Mouse (Mus musculus): ENCODE results near the gene Sept3. TPM values are rescaled to one million over a fixed set of nuclear protein-coding genes. Genes with fewer than 3 reads are reported as not detected.

The Sept3 gene
- polyA plus RNA-seq, 1 experiment, result 0.28 TPM

DNA sequence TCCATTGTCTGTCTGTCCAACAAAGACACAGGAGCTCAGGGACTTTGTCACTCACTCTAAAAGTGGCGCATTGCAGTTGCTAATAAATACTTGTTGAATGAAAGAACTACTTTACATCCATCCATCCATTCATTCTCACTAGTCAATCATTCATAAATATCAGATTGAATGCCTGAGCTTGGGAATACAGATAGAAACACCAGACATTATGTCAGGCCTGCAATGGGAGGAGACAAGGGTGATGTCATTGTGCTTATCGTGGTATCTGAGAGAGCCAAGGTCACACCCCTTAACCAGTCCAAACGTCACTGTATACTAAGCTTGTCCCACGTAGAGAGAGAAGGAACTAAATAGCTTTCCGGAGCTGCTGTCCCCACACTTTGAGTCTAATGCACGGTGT, 22.6 kb upstream of the Sept3 start, which contains the start of gene 1500009C09Rik:
TSS of gene 1500009C09Rik (plus strand) at position 301 of the 400 bp plus-strand sequence.
- Histone ChIP-seq H3K4me1 (ENCODE audit: control insufficient read depth, insufficient read depth, insufficient read length, low read length) (no peaks in the 10 kb centered on the region), H3K4me3 (ENCODE audit: insufficient read depth, low read depth, low read length) (no peak within 1 kb of the TSS), H3K27ac (replicated peaks; ENCODE audit: low read depth, low read length) (no peak within 1 kb of the TSS)

DNA sequence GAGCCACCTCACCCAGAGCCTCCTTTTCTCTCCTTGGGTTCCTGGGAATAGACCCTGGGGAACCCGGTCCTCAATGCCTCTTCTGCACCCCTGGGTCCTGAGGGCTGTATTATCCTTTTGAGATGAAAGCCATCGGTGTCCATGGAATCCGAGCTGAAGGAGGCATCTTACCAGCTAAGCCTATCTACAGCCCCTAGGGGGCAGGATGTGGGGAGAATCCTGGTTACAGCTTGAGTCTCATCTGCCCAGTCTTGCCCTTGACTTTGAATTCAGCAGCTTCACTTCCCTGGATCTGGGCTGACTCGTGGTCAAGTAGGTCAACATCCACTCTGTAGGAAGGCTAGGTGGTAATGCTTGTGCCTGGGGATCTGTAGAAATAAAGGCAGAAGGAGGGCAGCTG, 19.4 kb upstream of the Sept3 start:
- Histone ChIP-seq H3K4me1 (ENCODE audit: control insufficient read depth, insufficient read depth, insufficient read length, low read length) (no peaks in the 10 kb centered on the region), H3K4me3 (ENCODE audit: insufficient read depth, low read depth, low read length) (no peak overlapping the region), H3K27ac (replicated peaks; ENCODE audit: low read depth, low read length) (no peak overlapping the region)

DNA sequence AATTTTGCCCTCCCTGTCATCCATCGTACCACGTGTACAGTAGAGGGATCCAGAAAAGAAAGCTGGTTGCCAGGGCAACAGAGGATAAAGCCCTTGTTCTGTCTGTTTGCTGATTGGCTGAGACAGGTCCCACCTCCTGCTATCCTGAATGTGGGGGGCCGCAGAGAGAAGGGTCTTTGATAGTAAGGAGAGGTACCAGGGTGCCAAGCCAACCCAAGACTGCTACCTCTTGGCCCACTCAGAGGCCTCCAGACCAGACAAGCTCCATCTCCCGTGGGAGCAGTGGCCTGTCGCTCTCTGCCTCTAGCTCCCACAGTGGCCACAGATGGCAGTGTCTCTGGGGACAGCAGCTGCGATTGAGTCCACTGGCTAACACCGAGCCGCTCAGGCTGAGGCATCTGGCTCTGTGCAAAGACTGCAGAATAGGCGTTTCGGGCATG, 18.7 kb upstream of the Sept3 start:
- no peaks in the 10 kb centered on the region for H3K4me1 ChIP-seq (ENCODE audit: control insufficient read depth, insufficient read depth, insufficient read length, low read length)
- no peak overlapping the region for H3K4me3 ChIP-seq (ENCODE audit: insufficient read depth, low read depth, low read length)
- H3K27ac ChIP-seq (replicated peaks; ENCODE audit: low read depth, low read length), result no peak overlapping the region

- Histone ChIP-seq H3K4me1 (ENCODE audit: control insufficient read depth, insufficient read depth, insufficient read length, low read length) (0 out of 2 replicates have a peak, but pooled peaks cover 3% of the 10 kb centered on the region), H3K27ac (replicated peaks; ENCODE audit: low read depth, low read length) (no peak overlapping the region), H3K4me3 (ENCODE audit: insufficient read depth, low read depth, low read length) (no peak overlapping the region)
Measured at GRCm38 (mm10) chr15:82259510-82259909, 15.2 kb upstream of the Sept3 start.

GRCm38 (mm10) chr15:82266356-82266755, 8.3 kb upstream of the Sept3 start:
- Histone ChIP-seq H3K4me1 (ENCODE audit: control insufficient read depth, insufficient read depth, insufficient read length, low read length) (0 out of 2 replicates have a peak, but pooled peaks cover 3% of the 10 kb centered on the region), H3K27ac (replicated peaks; ENCODE audit: low read depth, low read length) (no peak overlapping the region), H3K4me3 (ENCODE audit: insufficient read depth, low read depth, low read length) (no peak overlapping the region)

- H3K27ac ChIP-seq (replicated peaks; ENCODE audit: low read depth, low read length), result no peak overlapping the region
Measured at GRCm38 (mm10) chr15:82268185-82268584, 6.5 kb upstream of the Sept3 start.

DNA sequence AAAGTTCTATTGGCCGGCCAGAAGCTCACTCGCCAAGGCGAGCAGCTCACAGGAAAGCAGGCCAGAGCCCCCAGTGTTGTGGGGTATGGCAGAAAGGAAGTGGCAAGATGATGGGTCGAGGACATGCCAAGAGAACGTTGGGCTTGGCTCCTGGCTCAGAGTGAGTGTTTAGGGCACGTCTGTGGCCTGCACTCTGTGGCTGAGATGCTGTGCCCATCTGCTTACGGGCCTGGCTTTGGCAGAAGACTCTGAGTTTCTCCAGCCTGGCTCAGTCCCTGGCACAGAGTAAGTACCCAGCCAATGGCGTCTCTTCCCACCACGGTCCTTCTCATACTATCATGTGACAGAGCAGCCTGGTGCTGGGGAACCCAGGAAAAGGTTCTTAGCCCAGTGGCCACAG, 5.9 kb upstream of the Sept3 start:
- no peak overlapping the region for H3K4me3 ChIP-seq (ENCODE audit: insufficient read depth, low read depth, low read length)
- H3K4me1 ChIP-seq (ENCODE audit: control insufficient read depth, insufficient read depth, insufficient read length, low read length), result 0 out of 2 replicates have a peak, but pooled peaks cover 3% of the 10 kb centered on the region
- no peak overlapping the region for H3K27ac ChIP-seq (replicated peaks; ENCODE audit: low read depth, low read length)

More at GRCm38 (mm10) chr15:82268185-82268584, 6.5 kb upstream of the Sept3 start:
- Histone ChIP-seq H3K4me3 (ENCODE audit: insufficient read depth, low read depth, low read length) (no peak overlapping the region), H3K4me1 (ENCODE audit: control insufficient read depth, insufficient read depth, insufficient read length, low read length) (0 out of 2 replicates have a peak, but pooled peaks cover 3% of the 10 kb centered on the region)

DNA sequence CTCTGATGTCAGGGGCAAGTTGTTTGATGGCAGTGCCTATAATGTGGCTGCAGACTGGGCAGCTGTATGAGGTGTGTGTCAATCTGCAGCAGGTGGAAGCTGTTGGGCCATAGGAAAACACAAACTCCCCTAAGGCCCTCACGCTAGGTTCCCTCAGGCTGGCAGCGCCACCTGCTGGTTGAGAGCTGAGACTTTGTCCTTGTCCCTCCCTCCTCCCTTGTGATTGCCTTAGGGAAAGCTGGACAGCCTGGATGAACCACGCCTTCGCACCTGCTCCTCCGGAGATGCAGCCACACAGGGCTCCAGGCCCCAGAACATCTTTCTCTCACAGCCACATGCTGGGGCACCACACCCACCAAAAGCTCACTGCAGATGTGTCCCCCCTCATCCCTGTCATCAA, 3.5 kb upstream of the Sept3 start:
- H3K4me3 ChIP-seq (ENCODE audit: insufficient read depth, low read depth, low read length), result no peak overlapping the region
- no peaks in the 10 kb centered on the region for H3K4me1 ChIP-seq (ENCODE audit: control insufficient read depth, insufficient read depth, insufficient read length, low read length)
- H3K27ac ChIP-seq (replicated peaks; ENCODE audit: low read depth, low read length), result no peak overlapping the region

GRCm38 (mm10) chr15:82272295-82272694, 2.4 kb upstream of the Sept3 start:
- no peaks in the 10 kb centered on the region for H3K4me1 ChIP-seq (ENCODE audit: control insufficient read depth, insufficient read depth, insufficient read length, low read length)
- H3K4me3 ChIP-seq (ENCODE audit: insufficient read depth, low read depth, low read length), result no peak overlapping the region
- no peak overlapping the region for H3K27ac ChIP-seq (replicated peaks; ENCODE audit: low read depth, low read length)

GRCm38 (mm10) chr15:82274927-82275901, 521 bp downstream of the Sept3 start:
- H3K27ac ChIP-seq (replicated peaks; ENCODE audit: low read depth, low read length), result no peak overlapping the region
- no peaks in the 10 kb centered on the region for H3K4me1 ChIP-seq (ENCODE audit: control insufficient read depth, insufficient read depth, insufficient read length, low read length)
- H3K4me3 ChIP-seq (ENCODE audit: insufficient read depth, low read depth, low read length), result peak overlapping the region; percentile 54

- Histone ChIP-seq H3K4me1 (ENCODE audit: control insufficient read depth, insufficient read depth, insufficient read length, low read length) (no peaks in the 10 kb centered on the region), H3K27ac (replicated peaks; ENCODE audit: low read depth, low read length) (no peak overlapping the region), H3K4me3 (ENCODE audit: insufficient read depth, low read depth, low read length) (no peak overlapping the region)
Measured at GRCm38 (mm10) chr15:82277591-82277990, 2.9 kb downstream of the Sept3 start.

GRCm38 (mm10) chr15:82280638-82281037, 5.9 kb downstream of the Sept3 start:
- Histone ChIP-seq H3K27ac (replicated peaks; ENCODE audit: low read depth, low read length) (no peak overlapping the region), H3K4me1 (ENCODE audit: control insufficient read depth, insufficient read depth, insufficient read length, low read length) (no peaks in the 10 kb centered on the region), H3K4me3 (ENCODE audit: insufficient read depth, low read depth, low read length) (no peak overlapping the region)

DNA sequence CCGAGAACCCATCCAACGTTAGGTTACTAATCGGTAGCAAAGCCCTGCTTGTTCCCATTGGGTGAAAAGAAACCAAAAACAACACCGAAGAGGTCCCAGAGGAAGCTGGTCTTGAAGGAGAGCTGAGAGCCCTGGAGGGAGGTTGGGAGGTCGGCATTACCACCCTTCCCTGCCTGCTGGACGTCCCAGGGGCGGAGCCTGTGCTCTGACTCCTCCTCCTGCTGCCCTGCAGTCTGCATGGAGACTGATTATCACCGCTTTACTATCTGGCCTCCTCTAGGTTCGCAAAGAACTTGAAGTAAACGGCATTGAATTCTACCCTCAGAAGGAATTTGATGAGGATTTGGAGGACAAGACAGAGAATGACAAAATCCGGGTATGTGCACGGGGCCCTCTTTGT, 11.5 kb downstream of the Sept3 start:
- Histone ChIP-seq H3K27ac (replicated peaks; ENCODE audit: low read depth, low read length) (no peak overlapping the region), H3K4me1 (ENCODE audit: control insufficient read depth, insufficient read depth, insufficient read length, low read length) (no peaks in the 10 kb centered on the region), H3K4me3 (ENCODE audit: insufficient read depth, low read depth, low read length) (no peak overlapping the region)

GRCm38 (mm10) chr15:82290252-82290651, 15.6 kb downstream of the Sept3 start:
- Histone ChIP-seq H3K27ac (replicated peaks; ENCODE audit: low read depth, low read length) (no peak overlapping the region), H3K4me3 (ENCODE audit: insufficient read depth, low read depth, low read length) (no peak overlapping the region), H3K4me1 (ENCODE audit: control insufficient read depth, insufficient read depth, insufficient read length, low read length) (no peaks in the 10 kb centered on the region)

DNA sequence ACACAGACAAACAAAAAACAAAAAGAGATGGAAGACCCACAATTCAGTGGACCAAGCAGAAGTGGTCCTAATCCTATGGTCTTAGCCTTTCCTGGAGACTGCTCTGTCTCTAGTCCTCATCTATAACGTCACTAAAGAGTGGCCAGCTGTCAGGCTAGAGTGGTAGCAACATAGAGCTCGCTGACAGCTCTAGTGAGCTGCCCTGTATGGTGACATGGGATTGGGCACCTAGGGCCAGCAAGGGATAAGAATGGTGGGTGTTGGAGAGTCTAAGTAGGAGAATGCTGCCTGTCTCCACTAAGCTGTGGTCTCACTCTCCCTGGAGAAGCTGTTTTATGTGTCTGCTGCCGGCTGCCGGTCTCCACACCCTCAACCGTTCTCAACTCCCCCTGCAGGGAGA, 18.2 kb downstream of the Sept3 start:
- H3K27ac ChIP-seq (replicated peaks; ENCODE audit: low read depth, low read length), result no peak overlapping the region
- no peaks in the 10 kb centered on the region for H3K4me1 ChIP-seq (ENCODE audit: control insufficient read depth, insufficient read depth, insufficient read length, low read length)
- H3K4me3 ChIP-seq (ENCODE audit: insufficient read depth, low read depth, low read length), result no peak overlapping the region

DNA sequence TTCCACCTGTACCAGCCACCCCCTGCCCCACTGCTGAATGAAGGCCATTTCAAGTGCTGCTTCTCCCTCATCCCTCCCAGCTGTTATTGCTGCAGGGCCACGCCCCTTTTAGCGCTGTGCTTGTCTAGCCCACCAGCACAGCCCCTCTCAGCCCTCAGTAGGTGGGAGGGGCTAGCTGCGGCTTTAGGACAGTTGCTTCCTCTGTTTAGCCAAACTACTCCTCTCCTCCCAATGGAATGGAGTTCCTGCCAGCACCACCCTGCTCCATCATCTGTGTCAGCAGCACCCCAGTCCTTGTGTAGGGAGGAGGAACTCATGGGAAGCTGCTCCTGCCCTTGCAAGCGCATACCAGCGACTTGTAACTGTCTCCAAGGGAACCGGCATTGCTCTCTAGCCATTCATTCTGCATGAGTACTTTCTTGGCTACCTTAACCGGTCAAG, 18.6 kb downstream of the Sept3 start:
- Histone ChIP-seq H3K4me1 (ENCODE audit: control insufficient read depth, insufficient read depth, insufficient read length, low read length) (no peaks in the 10 kb centered on the region), H3K27ac (replicated peaks; ENCODE audit: low read depth, low read length) (no peak overlapping the region), H3K4me3 (ENCODE audit: insufficient read depth, low read depth, low read length) (no peak overlapping the region)

Data from brown adipose tissue, adult 24 weeks (tissue).